Mouse (Mus musculus) midbrain, embryonic 16.5 days (tissue): ENCODE results near the gene Mlf2. TPM values are rescaled to one million over a fixed set of nuclear protein-coding genes. Genes with fewer than 3 reads are reported as not detected.
"Not testable (repeated sequence)": the region's sequence is repeated elsewhere in the genome, so short reads cannot be mapped to it uniquely, and the experiment has no call there.

Source experiments
- ATAC-seq: fragments of 200-750 bp; cut with Nextera tagmentation; 2 replicates; pipeline ENCODE4 v1.8.0; 2017; ENCODE audit warnings: moderate TSS enrichment
- H3K27ac ChIP-seq: fragments of 300-500 bp; sonication (generic); 2 replicates; pipeline ENCODE4 v1.5.1; 2014; ENCODE audit warnings: mild to moderate bottlenecking, low read length, mixed read lengths
- H3K27me3 ChIP-seq: fragments of 300-500 bp; sonication (generic); 2 replicates; pipeline ENCODE4 v1.6.1; 2014; ENCODE audit warnings: low read depth, low read length, mixed read lengths; ENCODE audit not compliant: control insufficient read depth, insufficient read depth
- H3K36me3 ChIP-seq: fragments of 300-500 bp; sonication (generic); 2 replicates; pipeline ENCODE4 v1.6.1; 2014; ENCODE audit warnings: mild to moderate bottlenecking, low read length, moderate library complexity, mixed read lengths; ENCODE audit not compliant: control insufficient read depth, insufficient read depth
- H3K4me1 ChIP-seq: fragments of 300-500 bp; sonication (generic); 2 replicates; pipeline ENCODE4 v1.6.1; 2014; ENCODE audit warnings: mild to moderate bottlenecking, low read length, mixed read lengths; ENCODE audit not compliant: control insufficient read depth, insufficient read depth
- H3K4me2 ChIP-seq: fragments of 300-500 bp; sonication (generic); 2 replicates; pipeline ENCODE4 v1.6.1; 2014; ENCODE audit warnings: mild to moderate bottlenecking, low read length, mixed read lengths
- H3K4me3 ChIP-seq: fragments of 300-500 bp; sonication (generic); 2 replicates; pipeline ENCODE4 v1.5.1; 2014; ENCODE audit warnings: low read depth, mild to moderate bottlenecking, low read length, moderate library complexity, mixed read lengths
- H3K9ac ChIP-seq: fragments of 300-500 bp; sonication (generic); 2 replicates; pipeline ENCODE4 v1.6.1; 2014; ENCODE audit warnings: low read depth, low read length, mixed read lengths
- H3K9me3 ChIP-seq: fragments of 300-500 bp; sonication (generic); replicated peaks from 2 replicates; pipeline ENCODE4 v1.6.1; 2014; ENCODE audit warnings: mild to moderate bottlenecking, low read length, mixed read lengths; ENCODE audit not compliant: control insufficient read depth, poor library complexity, severe bottlenecking
- WGBS: fragments of 180-500 bp; shearing (Covaris S2); extraction: QIAGEN DNeasy Blood & Tissue Kit; methylation state at CpG from one replicate; pipeline ENCODE4 v1.1.7; 2014; 5-methylcytosine and 5-hydroxymethylcytosine counted together
- polyA plus RNA-seq: library from polyadenylated mRNA; unstranded; fragments of >200 nt; fragmentation: Nextera tagmentation; extraction: Ambion mirVana; gene quantifications from 2 replicates; pipeline ENCODE4 v1.2.1, GENCODE M21; 2015

Mlf2 gene
- polyA plus RNA-seq, 1 experiment from 2014 or later, result 556 TPM

GRCm38 (mm10) chr6:124894113-124894512, 37.1 kb upstream of the Mlf2 start:
- ATAC-seq, H3K9ac ChIP-seq, H3K36me3 ChIP-seq, H3K4me3 ChIP-seq, H3K27ac ChIP-seq, H3K9me3 ChIP-seq, H3K27me3 ChIP-seq, H3K4me1 ChIP-seq, H3K4me2 ChIP-seq: not testable (repeated sequence)
- WGBS, result 95% methylated on average over 2 of the region's 2 CpGs

GRCm38 (mm10) chr6:124898359-124898758, 32.8 kb upstream of the Mlf2 start:
- no peak overlapping the region for H3K4me2 ChIP-seq
- WGBS, result 30% methylated on average over 3 of the region's 3 CpGs
- no peaks in the 10 kb centered on the region for H3K9me3 ChIP-seq
- no peaks in the 10 kb centered on the region for H3K27me3 ChIP-seq
- H3K9ac ChIP-seq, result no peak overlapping the region
- no peaks in the 10 kb centered on the region for H3K36me3 ChIP-seq
- ATAC-seq, result no peak
- H3K4me1 ChIP-seq, result peaks cover 5% of the 10 kb centered on the region; the same call in 1 of the 2 replicates
- no peak overlapping the region for H3K4me3 ChIP-seq
- no peak overlapping the region for H3K27ac ChIP-seq

GRCm38 (mm10) chr6:124900056-124900800, 31.0 kb upstream of the Mlf2 start:
- no peak for ATAC-seq
- Histone ChIP-seq H3K27me3 (no peaks in the 10 kb centered on the region), H3K4me1 (peaks cover 15% of the 10 kb centered on the region), H3K4me3 (no peak overlapping the region), H3K4me2 (no peak overlapping the region), H3K9ac (no peak overlapping the region), H3K27ac (no peak overlapping the region), H3K36me3 (no peaks in the 10 kb centered on the region), H3K9me3 (no peaks in the 10 kb centered on the region)
- 44% methylated on average over 8 of the region's 8 CpGs for WGBS

- 45% methylated on average over 10 of the region's 10 CpGs for WGBS
- Histone ChIP-seq H3K4me1 (peaks cover 19% of the 10 kb centered on the region), H3K27me3 (no peaks in the 10 kb centered on the region), H3K9ac (no peak overlapping the region), H3K27ac (no peak overlapping the region), H3K9me3 (no peaks in the 10 kb centered on the region), H3K4me2 (no peak overlapping the region), H3K36me3 (no peaks in the 10 kb centered on the region), H3K4me3 (no peak overlapping the region)
- ATAC-seq, result no peak
Measured at GRCm38 (mm10) chr6:124900801-124901480, 30.2 kb upstream of the Mlf2 start.

GRCm38 (mm10) chr6:124901851-124902250, 29.3 kb upstream of the Mlf2 start:
- no peaks in the 10 kb centered on the region for H3K36me3 ChIP-seq
- ATAC-seq, result no peak
- H3K27ac ChIP-seq, result no peak overlapping the region
- no peaks in the 10 kb centered on the region for H3K9me3 ChIP-seq
- no peak overlapping the region for H3K4me2 ChIP-seq
- no peak overlapping the region for H3K4me3 ChIP-seq
- no peak overlapping the region; the same call in 1 of the 2 replicates for H3K9ac ChIP-seq
- peaks cover 19% of the 10 kb centered on the region for H3K4me1 ChIP-seq
- H3K27me3 ChIP-seq, result no peaks in the 10 kb centered on the region

GRCm38 (mm10) chr6:124903580-124904151, 27.5 kb upstream of the Mlf2 start:
- peaks cover 19% of the 10 kb centered on the region for H3K4me1 ChIP-seq
- peak overlapping the region; percentile 55 for H3K4me2 ChIP-seq
- no peaks in the 10 kb centered on the region for H3K9me3 ChIP-seq
- peak; percentile 87 for ATAC-seq
- H3K4me3 ChIP-seq, result peak overlapping the region; percentile 28
- H3K9ac ChIP-seq, result peak overlapping the region; percentile 60
- 0% methylated on average over 23 of the region's 23 CpGs for whole genome bisulfite sequencing
- peak overlapping the region; percentile 92 for H3K27ac ChIP-seq
- no peaks in the 10 kb centered on the region for H3K27me3 ChIP-seq
- H3K36me3 ChIP-seq, result no peaks in the 10 kb centered on the region

- H3K9ac ChIP-seq, result peak overlapping the region; percentile 69
- no peaks in the 10 kb centered on the region for H3K36me3 ChIP-seq
- WGBS, result 4% methylated on average over 24 of the region's 24 CpGs
- H3K4me3 ChIP-seq, result peak overlapping the region; percentile 28
- H3K4me1 ChIP-seq, result peaks cover 19% of the 10 kb centered on the region
- peak overlapping the region; percentile 92 for H3K27ac ChIP-seq
- H3K9me3 ChIP-seq, result no peaks in the 10 kb centered on the region
- peak; percentile 81 for ATAC-seq
- H3K4me2 ChIP-seq, result peak overlapping the region; percentile 55
- no peaks in the 10 kb centered on the region for H3K27me3 ChIP-seq
Measured at GRCm38 (mm10) chr6:124904161-124904981, 26.8 kb upstream of the Mlf2 start.

- peak overlapping the region; percentile 92 for H3K27ac ChIP-seq
- H3K4me2 ChIP-seq, result peak overlapping the region; percentile 55
- H3K4me1 ChIP-seq, result peaks cover 27% of the 10 kb centered on the region
- H3K27me3 ChIP-seq, result no peaks in the 10 kb centered on the region
- H3K9me3 ChIP-seq, result no peaks in the 10 kb centered on the region
- H3K36me3 ChIP-seq, result no peaks in the 10 kb centered on the region
- 27% methylated on average over 14 of the region's 16 CpGs for WGBS
- no peak for ATAC-seq
- H3K4me3 ChIP-seq, result peak overlapping the region; percentile 28
- H3K9ac ChIP-seq, result peak overlapping the region; percentile 69
Measured at GRCm38 (mm10) chr6:124904991-124905860, 26.0 kb upstream of the Mlf2 start.
